In the genomic region with DNA sequence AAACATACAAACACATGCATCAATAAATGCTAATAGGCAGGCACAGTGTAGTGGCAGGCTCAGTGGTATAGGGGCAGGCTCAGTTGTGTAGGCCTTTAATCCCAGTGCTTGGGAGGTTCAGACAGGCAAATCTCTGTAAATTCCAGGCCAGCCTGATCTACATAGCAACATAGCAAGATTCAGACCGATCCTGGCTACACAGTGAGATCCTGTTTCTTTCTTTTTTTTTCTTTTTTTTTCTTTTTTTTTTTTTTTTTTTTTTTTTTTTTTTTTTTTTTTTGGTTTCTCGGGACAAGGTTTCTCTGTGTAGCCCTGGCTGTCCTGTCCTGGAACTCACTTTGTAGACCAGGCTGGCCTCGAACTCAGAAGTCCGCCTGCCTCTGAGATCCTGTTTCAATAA, we compare ENCODE assay signal across 31 mouse cellular contexts. TPM values are rescaled to one million over a fixed set of nuclear protein-coding genes. Genes with fewer than 3 reads are reported as not detected.
"Had no signal": no experiment of that assay in that cellular context is flagged by ENCODE, and none has a peak within 500 bp of the region (broad histone marks: within the 10 kb centered on the region; RNA-seq: fewer than 3 reads in every experiment).

No protein-coding gene starts in this region.

RNA-seq across cellular contexts. Expression of a gene that starts 36.6 kb away (rescaled TPM):
- total RNA-seq: heart, postnatal 14 days; heart, postnatal 25 days; heart, postnatal 36 days; heart, postnatal 4 days; hematopoietic stem cell, adult 5-6 weeks; hindbrain, postnatal 0 days; layer of hippocampus, adult 2 months had no signal
- polyA plus RNA-seq: heart, embryonic 11.5 days; heart, embryonic 12.5 days; heart, embryonic 13.5 days; heart, embryonic 14.5 days; heart, embryonic 15.5 days; heart, embryonic 16.5 days; heart, postnatal 0 days; hindbrain, embryonic 10.5 days; hindbrain, embryonic 11.5 days; hindbrain, embryonic 12.5 days; hindbrain, embryonic 14.5 days; hindbrain, embryonic 15.5 days; hindbrain, embryonic 16.5 days; hindbrain, postnatal 0 days; inflammation-experienced regulatory T-cells, adult 6 months; intestine, embryonic 14.5 days; intestine, embryonic 15.5 days; intestine, embryonic 16.5 days; intestine, postnatal 0 days; kidney, adult 2 months; kidney, embryonic 14.5 days; kidney, embryonic 15.5 days; kidney, embryonic 16.5 days; kidney, postnatal 0 days; large intestine, adult 2 months had no signal
